Mouse (Mus musculus): ENCODE measurements at regions not wholly inside any gene's neighbourhood (a gene's known extent, or its start where the extent isn't known, plus 50 kb on each side); places are given as distances from the start of the nearest gene placed in this dataset.
A peak's percentile ranks its signal among the peaks of the same experiment; 100 is the strongest.

- Histone ChIP-seq H3K27ac (ENCODE audit: low read depth, low read length) (no peak overlapping the region), H3K4me1 (ENCODE audit: insufficient read depth) (no peaks in the 10 kb centered on the region), H3K4me3 (ENCODE audit: low read depth, low read length) (no peak overlapping the region), H3K36me3 (ENCODE audit: insufficient read depth) (no peaks in the 10 kb centered on the region), H3K27me3 (ENCODE audit: insufficient read depth, low read length) (no peaks in the 10 kb centered on the region), H3K9me3 (ENCODE audit: low read length) (no peaks in the 10 kb centered on the region), H3K9ac (no peak overlapping the region), H3K4me2 (ENCODE audit: low read depth) (no peak overlapping the region)
- no peak for ATAC-seq
- no peak for TF ChIP-seq CTCF (IDR thresholded peaks at IDR 0.05; ENCODE audit: low read depth)
- WGBS = 84% methylated on average over 5 of the region's 5 CpGs
- no peak for DNase-seq
Measured at GRCm38 (mm10) chr7:113682271-113682670, 83.5 kb upstream of the Spon1 start.

- Histone ChIP-seq H3K27ac (ENCODE audit: low read depth, low read length) (no peak overlapping the region), H3K4me3 (ENCODE audit: low read depth, low read length) (no peak overlapping the region), H3K27me3 (ENCODE audit: insufficient read depth, low read length) (no peaks in the 10 kb centered on the region), H3K4me2 (ENCODE audit: low read depth) (no peak overlapping the region), H3K4me1 (ENCODE audit: insufficient read depth) (no peaks in the 10 kb centered on the region), H3K9ac (no peak overlapping the region), H3K36me3 (ENCODE audit: insufficient read depth) (no peaks in the 10 kb centered on the region), H3K9me3 (ENCODE audit: low read length) (no peaks in the 10 kb centered on the region)
- ATAC-seq (no peak), DNase-seq (no peak)
- TF ChIP-seq CTCF (IDR thresholded peaks at IDR 0.05; ENCODE audit: low read depth) = no peak
- WGBS = 83% methylated on average over 4 of the region's 4 CpGs
Measured at GRCm38 (mm10) chr7:113685349-113685748, 80.4 kb upstream of the Spon1 start.

GRCm38 (mm10) chr7:113686527-113686926 is 79.3 kb upstream of the Spon1 start:
- H3K9me3 ChIP-seq (ENCODE audit: low read length) = no peaks in the 10 kb centered on the region
- no peaks in the 10 kb centered on the region for H3K4me1 ChIP-seq (ENCODE audit: insufficient read depth)
- H3K9ac ChIP-seq = no peak overlapping the region
- H3K27me3 ChIP-seq (ENCODE audit: insufficient read depth, low read length) = no peaks in the 10 kb centered on the region
- no peak for ATAC-seq
- no peak for TF ChIP-seq CTCF (IDR thresholded peaks at IDR 0.05; ENCODE audit: low read depth)
- no peaks in the 10 kb centered on the region for H3K36me3 ChIP-seq (ENCODE audit: insufficient read depth)
- DNase-seq = no peak
- 78% methylated on average over 3 of the region's 3 CpGs for whole genome bisulfite sequencing
- no peak overlapping the region for H3K4me3 ChIP-seq (ENCODE audit: low read depth, low read length)
- H3K27ac ChIP-seq (ENCODE audit: low read depth, low read length) = no peak overlapping the region
- H3K4me2 ChIP-seq (ENCODE audit: low read depth) = no peak overlapping the region

GRCm38 (mm10) chr7:113687566-113687965 is 78.2 kb upstream of the Spon1 start:
- ATAC-seq = no peak

GRCm38 (mm10) chr7:113688231-113688669 is 77.5 kb upstream of the Spon1 start:
- no peak overlapping the region for H3K4me3 ChIP-seq (ENCODE audit: low read depth, low read length)
- WGBS = 70% methylated on average over 8 of the region's 8 CpGs
- no peak for DNase-seq
- no peak for TF ChIP-seq CTCF (IDR thresholded peaks at IDR 0.05; ENCODE audit: low read depth)
- no peaks in the 10 kb centered on the region for H3K4me1 ChIP-seq (ENCODE audit: insufficient read depth)
- no peaks in the 10 kb centered on the region for H3K36me3 ChIP-seq (ENCODE audit: insufficient read depth)
- no peak overlapping the region for H3K4me2 ChIP-seq (ENCODE audit: low read depth)
- H3K9me3 ChIP-seq (ENCODE audit: low read length) = no peaks in the 10 kb centered on the region
- H3K9ac ChIP-seq = no peak overlapping the region
- H3K27ac ChIP-seq (ENCODE audit: low read depth, low read length) = no peak overlapping the region
- no peaks in the 10 kb centered on the region for H3K27me3 ChIP-seq (ENCODE audit: insufficient read depth, low read length)
- ATAC-seq = no peak

More at GRCm38 (mm10) chr7:113687566-113687965, 78.2 kb upstream of the Spon1 start:
- Histone ChIP-seq H3K36me3 (ENCODE audit: insufficient read depth) (no peaks in the 10 kb centered on the region), H3K9ac (no peak overlapping the region), H3K4me1 (ENCODE audit: insufficient read depth) (no peaks in the 10 kb centered on the region), H3K27ac (ENCODE audit: low read depth, low read length) (no peak overlapping the region), H3K27me3 (ENCODE audit: insufficient read depth, low read length) (no peaks in the 10 kb centered on the region), H3K4me3 (ENCODE audit: low read depth, low read length) (no peak overlapping the region), H3K9me3 (ENCODE audit: low read length) (no peaks in the 10 kb centered on the region), H3K4me2 (ENCODE audit: low read depth) (no peak overlapping the region)
- no peak for TF ChIP-seq CTCF (IDR thresholded peaks at IDR 0.05; ENCODE audit: low read depth)
- DNase-seq = no peak
- 85% methylated on average over 6 of the region's 6 CpGs for WGBS

- 96% methylated on average over 1 of the region's 1 CpGs for WGBS
- H3K27ac ChIP-seq (ENCODE audit: low read depth, low read length) = no peak overlapping the region
- DNase-seq = no peak
- H3K27me3 ChIP-seq (ENCODE audit: insufficient read depth, low read length) = no peaks in the 10 kb centered on the region
- ATAC-seq = no peak
- TF ChIP-seq CTCF (IDR thresholded peaks at IDR 0.05; ENCODE audit: low read depth) = no peak
- no peaks in the 10 kb centered on the region for H3K36me3 ChIP-seq (ENCODE audit: insufficient read depth)
- H3K9me3 ChIP-seq (ENCODE audit: low read length) = no peaks in the 10 kb centered on the region
- H3K4me2 ChIP-seq (ENCODE audit: low read depth) = no peak overlapping the region
- H3K4me1 ChIP-seq (ENCODE audit: insufficient read depth) = no peaks in the 10 kb centered on the region
- H3K4me3 ChIP-seq (ENCODE audit: low read depth, low read length) = no peak overlapping the region
- H3K9ac ChIP-seq = no peak overlapping the region
Measured at GRCm38 (mm10) chr7:113688717-113689116, 77.1 kb upstream of the Spon1 start.

- Histone ChIP-seq H3K9me3 (ENCODE audit: low read length) (no peaks in the 10 kb centered on the region), H3K27ac (ENCODE audit: low read depth, low read length) (no peak overlapping the region), H3K4me2 (ENCODE audit: low read depth) (no peak overlapping the region), H3K9ac (no peak overlapping the region), H3K36me3 (ENCODE audit: insufficient read depth) (no peaks in the 10 kb centered on the region), H3K27me3 (ENCODE audit: insufficient read depth, low read length) (no peaks in the 10 kb centered on the region), H3K4me1 (ENCODE audit: insufficient read depth) (no peaks in the 10 kb centered on the region), H3K4me3 (ENCODE audit: low read depth, low read length) (no peak overlapping the region)
- no peak for DNase-seq
- TF ChIP-seq CTCF (IDR thresholded peaks at IDR 0.05; ENCODE audit: low read depth) = no peak
- 80% methylated on average over 2 of the region's 2 CpGs for WGBS
- no peak for ATAC-seq
Measured at GRCm38 (mm10) chr7:113689131-113689530, 76.7 kb upstream of the Spon1 start.

GRCm38 (mm10) chr7:113691756-113692155 is 74.0 kb upstream of the Spon1 start:
- WGBS = 20% methylated on average over 2 of the region's 2 CpGs
- DNase-seq = peak; percentile 41
- TF ChIP-seq CTCF (IDR thresholded peaks at IDR 0.05; ENCODE audit: low read depth) = no peak

More at GRCm38 (mm10) chr7:113691756-113692155, 74.0 kb upstream of the Spon1 start:
- Histone ChIP-seq H3K36me3 (ENCODE audit: insufficient read depth) (no peaks in the 10 kb centered on the region), H3K27ac (ENCODE audit: low read depth, low read length) (no peak overlapping the region), H3K4me2 (ENCODE audit: low read depth) (no peak overlapping the region), H3K4me3 (ENCODE audit: low read depth, low read length) (no peak overlapping the region), H3K27me3 (ENCODE audit: insufficient read depth, low read length) (no peaks in the 10 kb centered on the region), H3K4me1 (ENCODE audit: insufficient read depth) (no peaks in the 10 kb centered on the region), H3K9me3 (ENCODE audit: low read length) (no peaks in the 10 kb centered on the region), H3K9ac (no peak overlapping the region)
- no peak for ATAC-seq
